Mouse (Mus musculus): ENCODE data around the gene Cped1.
A peak's percentile ranks its signal among the peaks of the same experiment; 100 is the strongest.

Cped1 gene

GRCm38 (mm10) chr6:21985732-21986540 is at the start of gene Cped1:
TSS of gene Cped1 (plus strand) at chr6:21985916.
- DNase-seq (ENCODE audit: low read depth, low spot score), result peak; percentile 64

GRCm38 (mm10) chr6:21937981-21938635 is 47.6 kb upstream of the Cped1 start:
- no peak for DNase-seq (ENCODE audit: low read depth, low spot score)

- DNase-seq (ENCODE audit: low read depth, low spot score), result peak; percentile 98
Measured at GRCm38 (mm10) chr6:21949226-21949731, 36.4 kb upstream of the Cped1 start, which contains the start of gene Ing3. TSS of gene Ing3 (plus strand) at chr6:21949571.

- DNase-seq (ENCODE audit: low read depth, low spot score), result peak; percentile 97
Measured at GRCm38 (mm10) chr6:21949771-21950448, 35.8 kb upstream of the Cped1 start.

- DNase-seq (ENCODE audit: low read depth, low spot score), result no peak
Measured at GRCm38 (mm10) chr6:21950676-21951075, 35.0 kb upstream of the Cped1 start.

- DNase-seq (ENCODE audit: low read depth, low spot score), result no peak
Measured at GRCm38 (mm10) chr6:21955468-21955867, 30.2 kb upstream of the Cped1 start.

GRCm38 (mm10) chr6:21958922-21959321 is 26.8 kb upstream of the Cped1 start:
- DNase-seq (ENCODE audit: low read depth, low spot score), result no peak

- DNase-seq (ENCODE audit: low read depth, low spot score), result no peak
Measured at GRCm38 (mm10) chr6:21959909-21960308, 25.8 kb upstream of the Cped1 start.

GRCm38 (mm10) chr6:21977532-21977931 is 8.2 kb upstream of the Cped1 start:
- DNase-seq (ENCODE audit: low read depth, low spot score), result no peak

GRCm38 (mm10) chr6:21981114-21981513 is 4.6 kb upstream of the Cped1 start:
- DNase-seq (ENCODE audit: low read depth, low spot score), result no peak

GRCm38 (mm10) chr6:21984990-21985731 is 555 bp upstream of the Cped1 start:
- DNase-seq (ENCODE audit: low read depth, low spot score), result peak; percentile 89

- DNase-seq (ENCODE audit: low read depth, low spot score), result no peak
Measured at GRCm38 (mm10) chr6:21986660-21987331, 1.1 kb downstream of the Cped1 start.

- no peak for DNase-seq (ENCODE audit: low read depth, low spot score)
Measured at GRCm38 (mm10) chr6:21987554-21987953, 1.8 kb downstream of the Cped1 start.

GRCm38 (mm10) chr6:21988296-21988695 is 2.6 kb downstream of the Cped1 start:
- no peak for DNase-seq (ENCODE audit: low read depth, low spot score)

GRCm38 (mm10) chr6:21989081-21989480 is 3.4 kb downstream of the Cped1 start:
- DNase-seq (ENCODE audit: low read depth, low spot score), result no peak

- DNase-seq (ENCODE audit: low read depth, low spot score), result no peak
Measured at GRCm38 (mm10) chr6:21990181-21991135, 4.7 kb downstream of the Cped1 start.

GRCm38 (mm10) chr6:21991151-21991550 is 5.4 kb downstream of the Cped1 start:
- DNase-seq (ENCODE audit: low read depth, low spot score), result no peak

- no peak for DNase-seq (ENCODE audit: low read depth, low spot score)
Measured at GRCm38 (mm10) chr6:21993070-21993469, 7.4 kb downstream of the Cped1 start.

- DNase-seq (ENCODE audit: low read depth, low spot score), result no peak
Measured at GRCm38 (mm10) chr6:21998131-21998530, 12.4 kb downstream of the Cped1 start.

- no peak for DNase-seq (ENCODE audit: low read depth, low spot score)
Measured at GRCm38 (mm10) chr6:21999025-21999424, 13.3 kb downstream of the Cped1 start.

All from mesoderm, embryonic 11.5 days (tissue).